Mouse (Mus musculus) hindbrain, embryonic 14.5 days (tissue): ENCODE measurements around the gene Sh3pxd2a. TPM values are rescaled to one million over a fixed set of nuclear protein-coding genes. Genes with fewer than 3 reads are reported as not detected.

ENCODE experiments used
- ATAC-seq: fragments of 200-750 bp; cut with Nextera tagmentation; 2 replicates; pipeline ENCODE4 v1.8.0; 2017; ENCODE audit warnings: moderate number of reproducible peaks, mild to moderate bottlenecking, moderate TSS enrichment, moderate library complexity; ENCODE audit not compliant: low FRiP score
- DNase-seq: peaks from one replicate; pipeline ENCODE4 v3.0.0-alpha.2; 2015; ENCODE audit warnings: low spot score
- H3K27ac ChIP-seq: fragments of 300-500 bp; sonication (generic); 2 replicates; pipeline ENCODE4 v1.5.1; 2014; ENCODE audit warnings: mild to moderate bottlenecking, moderate library complexity
- H3K27me3 ChIP-seq: fragments of 300-500 bp; sonication (generic); 2 replicates; pipeline ENCODE4 v1.6.1; 2014; ENCODE audit warnings: mild to moderate bottlenecking, low read length, mixed read lengths; ENCODE audit not compliant: control insufficient read depth, insufficient read depth
- H3K36me3 ChIP-seq: fragments of 300-500 bp; sonication (generic); replicated peaks from 2 replicates; pipeline ENCODE4 v1.6.1; 2014; ENCODE audit not compliant: control insufficient read depth, insufficient read depth
- H3K4me1 ChIP-seq: fragments of 300-500 bp; sonication (generic); replicated peaks from 2 replicates; pipeline ENCODE4 v1.6.1; 2014; ENCODE audit warnings: antibody characterized with exemption, low read length, mixed read lengths; ENCODE audit not compliant: control insufficient read depth, insufficient read depth
- H3K4me2 ChIP-seq: fragments of 300-500 bp; sonication (generic); replicated peaks from 2 replicates; pipeline ENCODE4 v1.6.1; 2014; ENCODE audit warnings: mild to moderate bottlenecking, moderate library complexity
- H3K4me3 ChIP-seq: fragments of 300-500 bp; sonication (generic); replicated peaks from 2 replicates; pipeline ENCODE4 v1.5.1; 2014; ENCODE audit warnings: mild to moderate bottlenecking, low read length
- H3K9ac ChIP-seq: fragments of 300-500 bp; sonication (generic); 2 replicates; pipeline ENCODE4 v1.6.1; 2014
- H3K9me3 ChIP-seq: fragments of 300-500 bp; sonication (generic); 2 replicates; pipeline ENCODE4 v1.6.1; 2016; ENCODE audit warnings: low read length; ENCODE audit not compliant: control insufficient read depth
- WGBS: fragments of 180-500 bp; shearing (Covaris S2); extraction: QIAGEN DNeasy Blood & Tissue Kit; methylation state at CpG from one replicate; pipeline ENCODE4 v1.1.7; 2014; 5-methylcytosine and 5-hydroxymethylcytosine counted together
- polyA plus RNA-seq: library from polyadenylated mRNA; unstranded; fragments of >200 nt; fragmentation: Nextera tagmentation; extraction: Ambion mirVana; gene quantifications from 2 replicates; pipeline ENCODE4 v1.2.1, GENCODE M21; 2014

Gene Sh3pxd2a
- polyA plus RNA-seq, 1 experiment from 2014 or later, result 2.8 TPM

DNA sequence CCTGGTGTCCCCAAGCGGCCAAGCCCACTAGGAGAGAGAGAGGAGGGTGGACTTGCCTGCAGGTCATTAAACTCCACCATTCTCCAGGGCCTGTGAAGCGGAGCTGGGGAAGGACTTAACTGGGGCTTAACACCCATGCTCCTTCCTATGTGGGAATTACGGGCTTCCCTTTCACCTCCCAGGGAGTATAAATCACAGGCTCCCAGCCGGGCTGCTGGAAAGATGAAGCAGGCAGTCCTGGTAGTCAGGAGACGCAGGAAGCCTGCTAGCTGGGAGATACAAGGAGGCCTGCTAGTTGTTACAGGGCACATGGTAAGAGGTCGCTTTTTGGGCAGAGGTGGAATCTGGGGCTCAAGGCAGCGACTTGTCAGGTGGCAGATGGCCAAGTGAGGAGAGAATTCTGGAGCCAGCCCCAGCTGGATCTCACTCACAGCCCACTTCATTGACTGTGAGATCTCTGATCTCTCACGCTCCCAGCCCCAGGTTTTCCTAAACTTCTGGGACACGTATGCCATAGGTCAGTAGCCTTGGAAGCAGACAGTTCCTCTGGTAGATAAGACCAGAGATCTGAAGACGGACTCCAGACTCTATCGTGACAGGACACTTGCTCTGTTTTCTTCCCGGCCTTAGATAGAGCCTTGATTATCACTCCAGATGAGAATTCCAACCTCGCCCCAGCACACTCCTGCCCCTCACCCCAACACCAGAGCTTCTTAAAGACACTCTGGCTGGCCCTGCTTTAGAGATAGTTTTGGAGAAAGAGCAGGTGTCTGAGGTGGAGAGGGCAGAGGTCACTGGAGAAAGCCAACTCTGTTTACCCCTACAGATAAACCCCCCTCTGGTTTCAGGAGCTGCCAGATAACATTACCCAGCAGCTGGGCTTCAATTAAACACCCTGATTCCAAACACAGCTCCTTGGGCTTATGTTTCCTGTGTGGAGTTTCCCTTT, 36.1 kb downstream of the Sh3pxd2a start:
- no peaks in the 10 kb centered on the region for H3K27me3 ChIP-seq
- ATAC-seq (no peak), DNase-seq (no peak)
- H3K9ac ChIP-seq, result no peak overlapping the region
- H3K9me3 ChIP-seq, result no peaks in the 10 kb centered on the region
- 0 out of 2 replicates have a peak, but pooled peaks cover 21% of the 10 kb centered on the region for H3K4me1 ChIP-seq
- 61% methylated on average over 13 of the region's 13 CpGs for WGBS
- H3K4me3 ChIP-seq, result no peak overlapping the region
- H3K27ac ChIP-seq, result no peak overlapping the region
- H3K4me2 ChIP-seq, result no peak overlapping the region
- H3K36me3 ChIP-seq, result no peaks in the 10 kb centered on the region

DNA sequence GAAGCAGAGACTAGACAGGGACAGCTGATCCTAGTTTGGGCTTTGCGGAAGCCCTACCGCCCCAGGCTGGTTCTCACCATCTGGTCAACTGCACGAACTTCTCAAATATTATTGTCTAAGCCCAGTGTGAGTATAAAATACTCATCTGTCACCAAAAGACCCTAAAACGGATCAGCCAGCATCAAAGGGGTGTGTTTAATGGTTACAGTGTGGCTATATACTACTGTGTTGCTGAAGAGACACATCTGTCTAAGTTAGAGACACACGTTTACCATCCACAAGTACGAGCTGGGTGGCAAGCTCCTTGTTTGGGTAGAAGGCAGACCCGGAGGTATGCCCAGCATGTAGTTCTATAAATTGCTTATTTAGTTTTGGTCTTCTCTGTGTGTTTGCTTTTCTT, 40.6 kb downstream of the Sh3pxd2a start:
- no peak for DNase-seq
- no peak overlapping the region for H3K4me2 ChIP-seq
- 88% methylated on average over 7 of the region's 7 CpGs for WGBS
- no peak overlapping the region for H3K27ac ChIP-seq
- no peak for ATAC-seq
- no peaks in the 10 kb centered on the region for H3K27me3 ChIP-seq
- H3K4me3 ChIP-seq, result no peak overlapping the region
- no peak overlapping the region for H3K9ac ChIP-seq
- no peaks in the 10 kb centered on the region for H3K36me3 ChIP-seq
- no peaks in the 10 kb centered on the region for H3K9me3 ChIP-seq
- 0 out of 2 replicates have a peak, but pooled peaks cover 14% of the 10 kb centered on the region for H3K4me1 ChIP-seq

DNA sequence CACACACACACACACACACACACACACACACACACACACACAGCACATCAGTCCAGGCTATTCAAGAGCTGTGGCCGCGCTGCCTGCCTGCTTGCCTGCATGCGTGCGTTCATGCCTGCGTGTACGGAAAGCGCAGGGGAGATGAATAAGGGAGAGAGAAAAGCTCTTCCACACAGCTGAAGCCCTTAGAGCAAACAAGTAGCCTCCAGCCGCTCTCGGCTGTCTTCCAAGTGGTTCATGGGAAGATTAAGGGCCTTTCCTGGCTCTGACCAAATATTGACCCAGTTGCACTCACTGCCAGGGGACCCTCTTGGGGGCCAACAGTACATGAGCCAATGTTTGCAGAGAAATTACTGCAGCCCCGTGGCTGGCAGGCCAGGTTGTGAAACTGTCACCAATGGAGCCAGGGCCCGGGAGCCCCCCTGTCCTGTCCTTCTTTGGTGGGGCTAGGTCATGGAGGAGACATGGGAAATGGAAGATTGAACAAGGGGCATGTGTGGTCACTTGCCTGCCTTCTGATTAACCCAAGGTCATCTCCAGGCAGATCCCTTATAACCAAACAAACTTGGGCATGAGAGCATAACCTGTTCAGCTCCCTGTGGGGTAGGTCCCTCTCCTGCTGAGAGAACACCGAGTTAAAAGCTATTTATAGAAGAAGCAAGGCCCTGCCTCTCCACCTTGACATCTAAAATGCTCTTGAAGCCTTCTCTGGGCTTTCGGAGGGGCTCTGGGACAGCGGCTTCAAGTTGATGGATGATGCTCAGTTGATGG, 42.9 kb downstream of the Sh3pxd2a start:
- Histone ChIP-seq H3K9ac (no peak overlapping the region), H3K27ac (no peak overlapping the region)

DNA sequence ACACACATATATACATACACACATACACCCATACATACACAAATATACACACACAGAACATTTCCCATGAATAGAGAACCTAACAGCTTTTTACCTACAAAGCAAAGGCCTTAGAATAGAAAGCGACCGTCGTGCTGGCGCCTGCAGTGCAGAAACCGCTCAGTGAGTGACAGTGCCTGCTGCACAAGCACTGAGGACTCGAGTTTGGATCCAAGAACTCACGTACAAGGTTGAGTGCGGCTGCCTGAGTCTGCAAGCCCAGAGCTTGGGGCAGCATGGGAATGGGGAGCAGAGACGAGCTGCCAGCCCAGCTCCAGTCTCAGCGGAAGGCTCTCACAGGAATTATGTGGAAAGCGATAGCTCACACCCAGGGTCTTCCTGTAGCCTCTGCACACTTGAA, 43.7 kb downstream of the Sh3pxd2a start:
- no peak overlapping the region for H3K4me3 ChIP-seq
- H3K27ac ChIP-seq, result no peak overlapping the region
- 83% methylated on average over 11 of the region's 11 CpGs for WGBS
- H3K9me3 ChIP-seq, result no peaks in the 10 kb centered on the region
- no peaks in the 10 kb centered on the region for H3K27me3 ChIP-seq
- no peak for DNase-seq
- H3K4me2 ChIP-seq, result no peak overlapping the region
- no peak overlapping the region for H3K9ac ChIP-seq
- no peak for ATAC-seq
- H3K36me3 ChIP-seq, result no peaks in the 10 kb centered on the region
- 0 out of 2 replicates have a peak, but pooled peaks cover 2% of the 10 kb centered on the region for H3K4me1 ChIP-seq

More for the DNA sequence above, 42.9 kb downstream of the Sh3pxd2a start:
- H3K4me2 ChIP-seq, result no peak overlapping the region
- no peaks in the 10 kb centered on the region for H3K36me3 ChIP-seq
- no peaks in the 10 kb centered on the region for H3K27me3 ChIP-seq
- H3K4me3 ChIP-seq, result no peak overlapping the region
- 0 out of 2 replicates have a peak, but pooled peaks cover 2% of the 10 kb centered on the region for H3K4me1 ChIP-seq
- no peaks in the 10 kb centered on the region for H3K9me3 ChIP-seq
- ATAC-seq, result no peak
- DNase-seq, result no peak
- WGBS, result 65% methylated on average over 14 of the region's 14 CpGs

DNA sequence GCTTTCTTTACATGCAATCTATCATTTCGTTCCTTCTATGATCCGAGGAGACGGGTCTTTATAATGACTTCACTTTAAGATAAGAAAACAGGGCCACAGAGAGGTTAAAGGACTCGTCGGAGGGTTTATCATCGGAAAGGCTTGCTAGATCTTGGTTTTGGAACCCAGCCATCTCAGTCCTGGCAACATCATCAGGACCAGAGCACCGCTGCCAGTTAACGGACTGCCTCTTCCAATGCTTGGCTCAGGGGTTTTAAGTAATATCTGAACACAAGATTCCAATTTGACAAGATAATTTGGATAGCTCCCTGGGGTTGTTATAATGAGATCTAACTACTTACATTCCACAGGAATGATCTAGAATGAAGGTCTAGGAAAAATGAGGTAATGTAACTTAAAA, 45.0 kb downstream of the Sh3pxd2a start:
- H3K4me1 ChIP-seq, result peaks cover 8% of the 10 kb centered on the region; the same call in 1 of the 2 replicates
- H3K27me3 ChIP-seq, result no peaks in the 10 kb centered on the region
- DNase-seq (no peak), ATAC-seq (no peak)
- 67% methylated on average over 8 of the region's 8 CpGs for WGBS
- no peak overlapping the region for H3K4me2 ChIP-seq
- H3K9me3 ChIP-seq, result no peaks in the 10 kb centered on the region
- no peak overlapping the region for H3K4me3 ChIP-seq
- no peak overlapping the region for H3K27ac ChIP-seq
- H3K9ac ChIP-seq, result no peak overlapping the region
- no peaks in the 10 kb centered on the region for H3K36me3 ChIP-seq

DNA sequence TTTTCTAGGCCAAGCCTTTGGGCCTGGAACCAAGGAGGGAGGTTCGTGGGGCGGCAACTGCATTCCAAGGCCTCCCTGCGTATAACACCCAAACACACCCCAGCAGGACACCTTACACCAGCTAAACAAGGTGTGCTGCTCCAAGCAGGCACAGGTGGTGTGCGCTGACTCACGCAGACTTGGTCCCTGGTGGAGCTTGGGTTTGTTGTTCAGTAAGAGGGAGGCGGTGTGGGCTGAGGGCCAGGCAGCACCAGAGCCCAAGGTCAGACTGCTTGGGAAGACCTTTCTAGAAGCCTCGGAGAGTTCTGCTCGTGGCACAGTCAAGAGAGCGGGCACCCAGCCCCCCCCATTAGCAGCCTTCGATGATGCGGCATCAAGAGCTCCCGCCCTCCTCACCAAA, 48.0 kb downstream of the Sh3pxd2a start:
- 94% methylated on average over 12 of the region's 12 CpGs for WGBS

DNA sequence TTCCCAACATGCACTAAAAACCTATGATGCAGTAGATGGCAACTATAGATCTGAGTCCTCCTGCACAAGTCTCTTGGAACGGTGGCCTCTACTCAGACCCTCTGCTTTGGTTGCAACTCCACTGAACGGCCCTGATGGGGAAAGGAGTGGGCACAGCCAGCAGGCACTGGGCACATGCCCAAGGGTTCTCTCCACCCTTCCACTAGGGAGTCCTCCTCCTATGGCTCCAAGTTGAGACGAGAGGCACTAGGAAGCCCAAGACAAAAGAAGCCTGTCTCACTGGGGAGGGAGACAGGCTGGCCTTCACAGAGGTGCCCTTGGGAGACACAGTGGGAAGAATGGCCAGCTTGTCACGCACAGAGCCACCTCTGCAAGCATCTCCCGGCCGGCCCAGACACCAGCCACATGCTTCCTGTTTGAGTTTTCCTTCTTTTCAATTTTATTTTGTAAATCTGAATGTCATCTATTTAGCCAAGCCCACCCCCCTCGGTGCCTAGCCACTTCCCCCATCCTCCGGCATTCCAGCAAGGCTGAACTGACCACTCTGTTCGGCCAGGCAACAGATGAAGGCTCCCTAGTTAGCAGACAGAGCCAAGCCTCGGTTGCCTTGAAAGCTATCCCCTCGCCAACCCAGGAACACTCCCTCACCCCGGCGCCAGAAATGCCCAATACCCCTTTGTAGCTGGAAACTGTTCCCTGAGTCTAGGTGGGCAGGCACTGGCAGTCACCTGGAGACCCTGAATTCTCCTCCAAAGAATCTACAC, 49.9 kb downstream of the Sh3pxd2a start:
- Histone ChIP-seq H3K9ac (no peak overlapping the region), H3K4me1 (peaks cover 15% of the 10 kb centered on the region; the same call in 1 of the 2 replicates), H3K9me3 (no peaks in the 10 kb centered on the region), H3K36me3 (no peaks in the 10 kb centered on the region), H3K4me3 (no peak overlapping the region), H3K4me2 (no peak overlapping the region), H3K27ac (no peak overlapping the region), H3K27me3 (no peaks in the 10 kb centered on the region)
- no peak for ATAC-seq
- DNase-seq, result no peak
- WGBS, result 58% methylated on average over 13 of the region's 13 CpGs

More for the DNA sequence above, 48.0 kb downstream of the Sh3pxd2a start:
- no peak for ATAC-seq
- Histone ChIP-seq H3K36me3 (no peaks in the 10 kb centered on the region), H3K4me1 (peaks cover 16% of the 10 kb centered on the region; the same call in 1 of the 2 replicates), H3K4me3 (no peak overlapping the region), H3K9ac (no peak overlapping the region), H3K27ac (no peak overlapping the region), H3K4me2 (no peak overlapping the region), H3K27me3 (no peaks in the 10 kb centered on the region), H3K9me3 (no peaks in the 10 kb centered on the region)
- no peak for DNase-seq

DNA sequence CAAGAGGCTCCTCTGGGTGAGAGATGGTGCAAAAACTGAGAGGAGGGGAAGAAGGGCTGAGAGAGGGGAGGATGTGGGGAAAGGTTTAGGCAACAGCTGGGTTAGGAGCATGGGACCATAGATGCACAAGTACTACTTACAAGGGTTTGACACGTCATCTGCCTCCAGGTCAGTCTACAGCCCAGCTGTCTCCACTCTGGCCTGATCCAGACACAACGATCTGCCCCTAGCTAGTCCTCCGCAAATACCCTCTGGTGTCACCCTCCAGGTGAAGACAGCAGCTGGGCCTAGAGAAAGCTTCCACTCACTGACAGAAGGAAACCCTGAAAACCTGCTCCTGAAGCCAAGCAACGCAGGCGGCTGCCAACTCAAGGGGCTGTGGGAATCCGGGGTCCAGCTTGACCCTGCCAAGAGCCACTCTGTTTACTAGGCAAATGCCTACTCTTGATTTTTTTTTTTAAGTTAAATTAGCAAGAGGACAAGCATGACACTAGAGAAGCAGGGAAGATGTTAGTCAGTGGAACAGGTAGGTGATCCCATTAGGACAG, 50.7 kb downstream of the Sh3pxd2a start:
- no peak overlapping the region for H3K4me2 ChIP-seq
- H3K36me3 ChIP-seq, result no peaks in the 10 kb centered on the region
- no peaks in the 10 kb centered on the region for H3K27me3 ChIP-seq
- no peak for ATAC-seq
- H3K27ac ChIP-seq, result no peak overlapping the region
- no peak overlapping the region for H3K9ac ChIP-seq
- no peak overlapping the region for H3K4me3 ChIP-seq
- peaks cover 15% of the 10 kb centered on the region; the same call in 1 of the 2 replicates for H3K4me1 ChIP-seq
- H3K9me3 ChIP-seq, result no peaks in the 10 kb centered on the region
- DNase-seq, result no peak
- WGBS, result 78% methylated on average over 6 of the region's 6 CpGs
